Mouse (Mus musculus): ENCODE measurements around the gene Sart3. TPM values are rescaled to one million over a fixed set of nuclear protein-coding genes. Genes with fewer than 3 reads are reported as not detected.
"Not testable (repeated sequence)": the region's sequence is repeated elsewhere in the genome, so short reads cannot be mapped to it uniquely, and the experiment has no call there.

The Sart3 gene
- total RNA-seq (2021): 10 to 100 TPM; 41.0 to 47.6 TPM

DNA sequence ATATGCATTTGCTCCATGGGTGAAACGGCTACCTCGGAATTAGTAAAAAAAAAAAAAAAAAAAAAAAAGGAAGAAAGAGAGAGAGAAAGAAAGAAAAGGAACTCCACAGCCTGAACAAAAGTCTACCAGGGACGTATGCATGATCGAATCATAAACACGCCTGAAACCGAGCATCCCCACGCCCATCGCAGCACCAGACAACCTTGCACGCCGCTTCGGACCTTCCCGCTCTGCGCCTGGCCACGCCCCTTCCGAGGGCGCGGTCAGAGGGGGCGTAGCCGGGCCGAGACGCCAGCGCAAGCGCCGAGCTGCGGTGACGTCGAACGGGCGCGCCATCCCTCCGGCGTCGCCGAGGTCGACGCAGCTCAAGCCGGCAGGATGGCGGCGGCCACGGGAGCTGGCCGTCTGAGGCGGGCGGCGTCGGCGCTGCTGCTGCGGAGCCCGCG lies at the start of gene Sart3, which contains the start of gene Iscu:
Gene Sart3, minus strand, starts transcription at position 61 of the 446 bp plus-strand sequence.
Gene Iscu, plus strand, starts transcription at position 299 of the 446 bp plus-strand sequence.
- DNase-seq (ENCODE audit: extremely low spot score in 1 of 2, low spot score in 1 of 2): peak; percentile 86 to 91

DNA sequence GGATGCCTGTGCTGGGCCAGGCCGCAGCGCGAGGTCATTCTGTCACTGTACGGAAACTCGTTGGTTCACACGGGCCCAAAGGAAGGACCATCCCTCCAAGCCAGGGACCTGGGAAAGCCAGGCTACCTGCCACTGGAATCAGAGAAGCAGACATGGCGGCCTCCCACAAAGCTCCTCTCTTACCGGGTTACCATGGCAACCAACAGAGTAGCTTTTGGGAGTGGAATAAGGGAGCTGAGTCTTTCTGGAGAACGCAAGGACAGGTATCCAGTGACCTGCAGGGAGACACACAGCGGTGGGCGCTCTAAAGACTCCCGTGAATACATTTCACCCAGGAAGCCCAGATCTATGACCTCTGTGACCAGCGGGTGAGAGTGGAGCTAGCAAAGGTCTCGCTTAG lies 46.3 kb upstream of the Sart3 start:
- DNase-seq (ENCODE audit: extremely low spot score in 1 of 2, low spot score in 1 of 2): no peak

DNA sequence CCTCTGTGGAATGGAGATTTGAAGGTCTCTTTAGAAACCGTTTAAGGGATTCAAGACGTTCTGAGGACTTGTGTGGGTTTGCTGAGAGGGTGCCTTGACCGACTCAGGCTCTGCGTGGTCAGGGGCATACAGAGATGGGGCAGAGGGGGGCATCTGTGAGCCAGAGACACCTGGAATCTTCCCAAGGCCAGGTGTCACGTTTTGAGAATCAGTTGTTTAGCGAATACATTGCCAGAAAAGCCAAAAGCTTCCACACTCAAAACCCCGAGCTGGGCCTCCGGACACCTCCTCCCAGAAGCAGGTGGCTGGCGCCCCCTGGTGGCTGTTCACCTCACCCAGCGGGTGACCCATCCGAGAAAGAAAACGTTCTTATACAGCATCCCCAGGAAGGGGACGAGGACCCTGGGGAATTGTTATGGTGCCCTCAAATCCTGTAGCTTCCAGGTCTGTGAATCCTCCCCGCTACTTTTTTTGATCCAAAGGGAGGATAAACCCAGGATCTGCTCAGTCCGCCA lies 43.4 kb upstream of the Sart3 start:
- DNase-seq (ENCODE audit: extremely low spot score in 1 of 2, low spot score in 1 of 2): peak; percentile 59 to 85

DNA sequence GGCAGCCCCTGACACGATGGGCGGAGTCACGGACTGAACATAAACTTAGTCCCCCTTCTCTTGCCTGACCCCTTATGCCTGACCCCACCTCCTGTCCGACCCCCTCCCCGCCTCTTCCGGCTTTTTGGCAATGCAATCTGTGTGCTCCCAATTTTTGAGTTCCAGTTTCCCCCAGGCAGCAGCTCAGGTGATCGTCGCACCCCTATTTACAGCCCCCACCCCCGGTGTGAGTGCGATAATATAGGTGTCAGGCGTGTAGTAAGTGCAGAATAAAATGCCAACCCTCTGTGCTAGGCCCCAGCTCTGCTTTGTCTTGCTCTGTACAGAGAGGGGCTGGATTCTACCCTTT lies 42.7 kb upstream of the Sart3 start:
- DNase-seq (ENCODE audit: extremely low spot score in 1 of 2, low spot score in 1 of 2): no peak

DNA sequence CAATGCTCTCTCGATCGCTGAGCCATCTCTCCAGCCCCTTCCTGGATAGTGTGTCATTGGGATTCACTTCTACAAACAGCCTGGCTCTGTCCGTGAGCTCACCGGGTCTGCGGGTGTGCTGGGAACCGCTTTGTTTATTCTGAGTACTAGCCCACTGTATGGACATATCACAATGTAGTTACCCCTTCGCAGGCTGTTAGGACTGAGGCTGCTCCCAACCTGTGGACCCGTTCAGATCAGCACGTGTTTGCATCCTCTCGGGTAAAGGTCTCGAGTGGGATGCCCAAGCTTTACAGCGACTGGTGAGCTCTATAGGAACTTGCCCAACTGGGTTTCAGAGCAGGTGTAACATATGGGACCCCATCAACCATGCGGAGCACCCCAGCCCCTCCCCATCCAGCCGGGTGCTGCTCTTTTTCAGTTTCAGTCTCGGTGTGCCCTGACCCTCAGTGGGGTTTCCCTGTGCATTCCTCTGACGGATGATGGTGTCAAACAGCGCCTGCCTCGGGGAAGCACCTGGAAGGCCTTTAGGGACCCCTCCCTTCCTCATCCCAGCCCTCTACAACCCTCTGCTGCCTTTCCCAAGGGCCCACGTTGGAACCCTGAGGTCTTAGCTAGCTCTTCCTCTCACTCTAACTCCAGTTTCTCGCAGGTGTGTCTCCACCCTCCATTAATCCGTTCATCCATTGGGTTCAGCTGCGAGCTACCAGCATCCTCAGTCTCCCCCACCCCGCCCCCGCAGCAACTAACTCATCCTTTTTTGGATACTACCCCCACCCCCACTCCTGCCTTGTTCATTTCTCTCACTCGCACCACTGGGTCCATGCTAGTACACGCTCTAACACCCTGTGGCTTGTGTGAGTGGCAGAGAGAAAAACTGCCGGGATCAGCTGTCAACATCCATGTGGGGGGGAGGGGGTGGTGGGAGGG lies 42.1 kb upstream of the Sart3 start:
- no peak for DNase-seq (ENCODE audit: extremely low spot score in 1 of 2, low spot score in 1 of 2)

DNA sequence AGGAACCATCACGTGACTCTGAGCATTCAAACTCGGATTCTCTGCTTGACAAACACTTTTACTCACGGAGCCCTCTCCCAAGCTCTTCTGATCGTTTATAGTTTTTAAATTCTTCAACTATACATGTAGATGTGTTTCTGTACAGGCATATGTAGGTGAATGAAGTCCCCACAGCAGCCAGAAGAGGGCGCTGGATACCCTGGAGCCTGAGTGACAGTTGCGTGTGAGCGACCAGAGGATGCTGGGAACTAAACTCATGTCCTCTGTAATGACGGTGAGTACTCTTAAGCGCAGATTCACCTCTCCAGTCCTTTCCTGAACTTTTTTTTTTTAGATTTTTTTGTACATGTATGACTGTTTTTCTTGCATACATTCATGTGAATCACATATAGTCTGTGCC lies 41.3 kb upstream of the Sart3 start:
- no peak for DNase-seq (ENCODE audit: extremely low spot score in 1 of 2, low spot score in 1 of 2)

DNA sequence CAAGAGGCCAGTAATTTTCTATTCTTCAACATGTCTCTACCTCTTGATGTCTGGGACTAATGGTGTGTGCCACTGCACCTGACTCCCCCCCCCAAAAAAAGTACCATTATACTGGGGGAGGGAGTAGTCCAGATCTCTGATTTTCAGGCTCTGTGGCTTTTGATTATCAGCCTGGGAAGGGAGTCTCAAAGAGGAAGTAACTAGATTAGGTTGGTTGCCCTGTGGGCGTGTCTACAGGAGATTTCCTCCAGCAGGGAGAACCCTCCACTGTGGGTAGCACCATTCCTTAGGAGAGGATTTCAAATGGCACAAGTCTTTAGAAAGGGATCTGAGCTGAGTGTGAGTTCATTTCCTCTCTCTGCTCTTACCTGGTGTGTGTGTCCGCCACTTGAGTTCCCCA lies 40.3 kb upstream of the Sart3 start:
- DNase-seq (ENCODE audit: extremely low spot score in 1 of 2, low spot score in 1 of 2): no peak

DNA sequence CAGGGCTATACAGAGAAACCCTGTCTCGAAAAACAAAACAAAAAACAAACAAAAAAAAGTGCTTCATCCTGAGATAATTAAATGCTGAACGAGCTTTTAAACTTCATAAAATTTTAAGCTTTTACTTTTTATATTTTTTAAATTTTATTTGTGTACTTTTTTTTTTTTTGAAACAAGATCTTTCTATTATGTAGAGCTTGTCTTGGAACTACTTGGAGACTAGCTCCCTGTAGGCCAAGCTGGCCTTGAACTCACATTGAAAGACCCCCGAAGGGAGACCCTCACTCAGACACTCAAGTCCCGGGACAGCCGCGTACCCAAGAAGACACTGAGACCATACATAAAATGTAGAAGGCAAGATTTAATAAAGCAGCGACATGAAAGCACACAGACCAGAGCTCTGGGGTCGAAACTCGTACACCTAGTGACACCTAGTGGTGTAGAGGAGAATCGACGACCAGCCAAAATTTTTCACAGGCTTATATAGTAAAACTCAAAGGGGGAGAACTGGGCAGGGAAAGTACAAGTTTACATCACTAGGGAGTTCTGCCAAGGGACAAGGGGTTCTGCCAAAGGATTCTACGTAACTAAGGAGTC lies 39.6 kb upstream of the Sart3 start:
- not testable (repeated sequence) for DNase-seq (ENCODE audit: extremely low spot score in 1 of 2, low spot score in 1 of 2)

DNA sequence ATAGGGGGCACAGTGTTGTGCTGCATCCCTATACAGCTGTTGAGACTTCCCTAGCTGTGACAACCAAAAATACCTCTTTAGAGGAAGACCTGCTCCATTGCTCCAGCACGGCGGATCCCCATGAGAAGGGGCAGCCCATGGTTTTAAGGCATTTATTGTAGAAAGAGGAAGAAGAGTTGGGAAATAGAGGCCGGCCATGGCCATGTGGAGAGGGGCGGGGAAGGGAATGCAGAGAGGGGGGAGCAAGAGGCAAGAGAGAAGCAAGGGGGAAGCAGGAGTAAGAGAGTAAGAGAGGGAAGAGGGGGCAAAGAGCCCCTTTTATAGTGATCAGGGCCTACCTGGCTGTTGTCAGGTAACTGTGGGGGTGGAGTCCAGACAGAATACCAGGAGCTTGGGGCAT lies 37.8 kb upstream of the Sart3 start:
- no peak for DNase-seq (ENCODE audit: extremely low spot score in 1 of 2, low spot score in 1 of 2)

DNA sequence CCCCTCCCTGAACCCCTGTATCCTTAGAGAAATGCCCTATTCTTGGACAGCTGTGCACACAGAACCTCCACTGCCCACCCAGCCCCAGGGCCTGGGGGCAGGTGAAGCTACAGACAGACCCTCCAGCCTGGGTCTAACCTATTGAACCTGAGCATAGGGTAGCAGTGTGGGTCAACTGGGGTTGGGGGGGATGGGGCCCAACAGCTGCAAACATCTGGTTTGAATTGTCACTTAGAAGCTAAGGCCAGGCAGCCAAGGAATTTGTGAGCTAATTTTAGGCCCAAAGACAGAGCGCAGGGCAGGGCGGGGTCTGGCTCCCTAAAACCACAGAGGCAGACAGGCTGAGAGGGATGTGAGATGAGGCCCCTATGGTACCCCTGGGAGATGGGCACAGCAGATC lies 35.9 kb upstream of the Sart3 start:
- no peak for DNase-seq (ENCODE audit: extremely low spot score in 1 of 2, low spot score in 1 of 2)

DNA sequence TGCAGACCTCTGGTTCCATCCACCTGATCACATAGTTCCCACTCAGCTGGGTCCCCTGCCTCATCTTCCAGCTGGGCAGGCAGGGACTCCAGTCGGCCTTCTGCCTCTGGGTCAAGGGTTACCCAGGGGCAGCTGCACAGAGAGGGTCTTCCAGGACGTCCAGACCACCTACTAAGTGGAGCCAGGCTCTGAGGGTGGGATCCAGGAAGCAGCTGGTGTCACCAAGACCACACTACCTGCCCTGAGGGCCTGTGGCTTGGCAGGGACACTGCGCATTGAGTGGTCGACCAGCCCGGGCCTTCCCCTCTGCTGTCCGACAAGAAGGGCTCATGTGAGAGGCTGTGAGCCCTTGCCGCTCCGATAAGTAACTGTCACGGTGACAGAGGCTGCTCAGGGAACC lies 35.4 kb upstream of the Sart3 start:
- no peak for DNase-seq (ENCODE audit: extremely low spot score in 1 of 2, low spot score in 1 of 2)

DNA sequence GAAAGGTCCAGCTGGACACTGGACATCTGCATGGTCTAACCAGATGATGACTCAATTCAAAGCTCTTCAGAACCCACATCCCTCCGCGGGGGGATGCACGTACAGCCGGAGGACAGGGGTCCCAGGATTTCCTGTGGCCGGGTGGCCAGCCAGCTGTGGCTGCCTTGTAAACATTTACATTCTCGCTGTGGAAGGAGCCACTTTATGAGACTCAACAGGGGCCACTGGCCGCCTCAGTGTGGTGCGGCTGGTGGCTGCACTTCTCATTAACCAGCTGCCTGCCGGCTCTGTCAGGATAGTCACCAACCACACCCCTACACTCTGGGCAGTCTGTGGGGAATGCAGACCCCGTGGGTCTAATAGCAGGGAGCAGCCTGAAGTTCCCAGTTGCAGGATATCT lies 34.1 kb upstream of the Sart3 start:
- no peak for DNase-seq (ENCODE audit: extremely low spot score in 1 of 2, low spot score in 1 of 2)

DNA sequence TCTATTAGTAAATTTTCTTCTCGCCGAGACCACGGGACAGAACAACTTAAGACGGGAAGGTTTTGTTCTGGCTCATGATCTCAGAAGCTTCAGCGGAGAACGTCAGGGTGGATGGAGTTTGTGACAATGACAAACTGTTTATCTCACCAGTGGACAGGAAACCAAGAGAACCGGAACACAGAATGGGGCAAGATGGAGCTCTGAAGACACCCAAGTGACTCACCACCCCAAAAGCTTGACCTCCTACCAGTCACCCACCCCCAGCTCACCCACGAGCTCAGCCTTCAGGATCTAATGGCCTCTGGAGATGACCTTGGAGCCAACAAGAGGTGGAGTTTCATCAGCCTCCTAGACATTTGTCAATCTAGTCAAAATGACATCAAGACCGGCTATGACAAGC lies 33.0 kb upstream of the Sart3 start:
- DNase-seq (ENCODE audit: extremely low spot score in 1 of 2, low spot score in 1 of 2): no peak

DNA sequence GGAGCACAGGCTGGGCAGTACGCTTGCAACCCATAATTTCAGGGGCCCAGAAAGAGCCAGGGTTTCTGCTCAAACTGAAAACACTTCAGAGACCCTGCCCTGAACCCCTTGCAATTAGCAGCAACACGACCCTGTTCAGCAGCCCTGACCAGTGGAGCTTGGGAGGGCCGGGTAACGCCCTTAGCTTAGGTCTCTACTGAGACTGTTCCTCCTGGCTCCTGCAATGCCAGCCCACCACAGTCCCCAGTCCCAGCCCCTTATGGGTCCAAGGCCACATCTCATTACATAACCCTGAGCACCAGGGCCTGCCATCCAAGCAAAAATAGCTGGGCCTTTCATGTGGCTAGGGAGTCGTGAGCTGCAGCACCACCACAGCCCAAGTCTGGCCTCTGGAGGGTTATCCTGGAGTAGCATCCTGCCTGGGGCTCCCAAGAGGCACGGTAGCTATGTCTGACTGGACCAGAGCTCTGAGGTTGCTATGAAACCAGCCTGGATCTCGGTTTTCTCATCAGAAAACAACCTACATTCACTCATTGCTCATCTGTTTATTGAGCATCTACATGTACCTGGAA lies 32.2 kb upstream of the Sart3 start:
- DNase-seq (ENCODE audit: extremely low spot score in 1 of 2, low spot score in 1 of 2): no peak

DNA sequence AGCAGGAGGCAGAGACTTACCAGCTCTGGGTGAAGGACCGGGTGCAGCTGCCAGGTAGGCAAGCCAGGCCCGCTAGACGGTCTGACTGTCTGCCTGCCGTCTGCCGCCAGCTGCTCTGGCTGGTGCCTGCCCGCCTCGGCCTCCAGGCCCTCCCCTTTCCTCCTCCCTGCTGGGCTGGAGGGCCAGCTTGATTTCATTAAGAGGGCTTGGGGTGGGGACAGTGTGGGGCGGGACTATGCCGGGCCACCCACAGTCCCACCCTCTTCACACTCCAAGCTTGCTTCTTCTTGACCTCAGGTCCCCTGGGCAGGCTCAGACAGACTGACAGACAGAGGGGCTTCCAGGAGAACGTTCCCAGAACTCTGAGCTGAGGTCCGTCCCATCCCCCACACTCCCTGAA lies 28.0 kb upstream of the Sart3 start, which contains the start of gene Tmem119:
Gene Tmem119, minus strand, starts transcription at position 237 of the 400 bp plus-strand sequence.
- no peak for DNase-seq (ENCODE audit: extremely low spot score in 1 of 2, low spot score in 1 of 2)

DNA sequence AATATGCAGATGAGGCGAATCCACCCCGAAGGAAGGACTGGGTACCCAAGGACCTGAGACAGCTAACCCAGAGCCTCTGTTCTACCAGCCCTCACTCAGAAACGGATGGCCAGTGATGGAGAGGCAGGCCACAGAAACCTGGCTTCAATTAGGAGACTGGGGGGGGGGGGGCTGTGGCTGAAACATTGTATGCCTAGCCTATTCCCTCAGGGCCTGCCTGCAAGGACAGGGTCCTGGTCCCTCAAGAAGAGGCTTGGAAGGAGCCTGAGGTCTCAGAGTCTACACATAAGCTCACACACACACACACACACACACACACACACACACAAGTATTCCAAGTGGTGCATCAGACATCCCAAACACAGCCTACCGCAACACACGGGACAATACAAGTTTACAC lies 27.4 kb upstream of the Sart3 start:
- DNase-seq (ENCODE audit: extremely low spot score in 1 of 2, low spot score in 1 of 2): no peak

DNA sequence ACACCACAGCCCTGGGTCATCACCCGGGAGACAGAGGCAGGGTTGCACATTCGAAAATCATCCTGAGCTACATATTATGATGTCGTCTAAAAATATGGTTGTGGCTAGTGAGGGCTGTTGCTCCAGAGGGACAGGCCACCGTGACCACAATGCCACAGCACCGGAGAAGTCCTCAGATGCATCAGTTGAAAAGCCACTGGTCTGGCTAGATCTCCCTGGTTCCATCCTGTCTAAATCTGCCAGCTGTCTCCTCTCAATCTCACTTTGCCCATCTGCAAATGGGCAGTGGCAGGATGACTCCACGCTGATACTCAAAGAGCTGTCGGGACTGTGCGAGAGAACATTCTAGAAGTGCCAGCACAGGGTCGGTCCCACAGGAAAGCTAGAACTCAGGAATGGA lies 26.2 kb upstream of the Sart3 start:
- no peak for DNase-seq (ENCODE audit: extremely low spot score in 1 of 2, low spot score in 1 of 2)

DNA sequence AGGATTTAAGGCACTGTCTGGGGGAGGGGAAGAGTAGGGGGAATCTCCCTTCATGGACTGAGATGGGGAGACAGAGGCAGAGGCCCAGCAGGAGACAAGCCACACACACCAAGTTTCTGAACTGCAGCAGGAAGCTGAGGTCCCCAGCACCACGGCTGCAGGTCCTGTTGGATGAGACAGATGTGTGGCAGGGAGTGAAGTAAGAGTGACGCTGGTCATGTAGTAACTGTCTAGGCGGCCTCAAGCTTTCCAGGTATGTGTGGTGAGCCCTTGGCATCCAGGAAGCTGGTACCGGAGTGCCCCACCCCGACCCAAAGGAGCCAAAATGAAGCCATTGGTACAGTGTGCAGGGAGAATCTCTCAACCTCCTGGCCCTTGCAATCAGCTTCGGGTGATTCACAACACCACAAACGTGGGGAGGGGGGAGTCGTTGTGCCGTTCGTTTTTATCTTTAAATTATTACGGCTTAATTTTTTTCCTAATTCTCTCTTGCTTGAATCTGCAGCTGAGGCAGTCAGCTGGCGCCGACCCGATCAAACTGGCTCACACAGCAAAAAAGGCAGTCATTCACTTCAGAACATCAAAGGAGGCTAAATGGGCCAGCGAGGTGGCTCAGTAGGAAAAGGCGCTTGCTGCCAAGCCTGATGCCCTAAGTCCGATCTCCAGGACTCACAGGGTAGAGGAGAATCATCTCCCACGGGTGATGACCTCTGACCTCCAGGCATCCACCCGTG lies 25.0 kb upstream of the Sart3 start:
- DNase-seq (ENCODE audit: extremely low spot score in 1 of 2, low spot score in 1 of 2): no peak

DNA sequence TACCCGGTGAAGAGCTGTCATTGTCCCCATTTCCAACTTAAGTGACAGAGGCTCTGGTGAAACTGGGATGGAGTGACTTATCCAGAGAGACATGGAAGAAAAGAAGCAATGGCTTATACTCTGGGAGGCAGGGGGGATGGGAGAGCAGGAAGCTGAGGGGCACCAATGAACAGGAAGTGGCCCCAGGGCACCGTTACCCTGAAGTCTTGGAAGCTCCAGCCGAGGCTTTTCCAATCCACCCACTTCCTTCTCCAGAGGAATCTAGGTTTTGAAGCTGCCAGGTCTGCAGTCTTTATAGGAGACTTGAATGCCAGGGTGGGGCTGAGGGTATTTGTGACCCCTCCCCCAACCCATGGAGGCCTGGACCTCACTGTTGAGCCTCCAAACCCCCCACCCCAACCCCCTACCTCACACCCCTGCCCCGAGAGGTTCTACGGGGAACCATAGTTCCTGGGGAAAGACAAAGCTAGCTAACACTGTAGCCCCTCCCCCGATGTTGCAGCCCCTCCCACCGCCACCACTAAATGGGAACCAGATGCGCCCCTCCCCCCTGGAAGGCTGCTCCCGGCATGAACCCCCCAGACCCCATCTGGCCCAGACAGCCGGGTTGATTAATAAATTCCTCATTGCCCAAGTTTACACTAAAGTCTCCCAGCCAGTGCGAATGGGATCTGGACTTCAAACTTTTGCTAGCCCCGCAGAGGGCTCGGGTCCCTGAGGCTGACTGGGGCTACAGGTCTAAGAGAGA lies 24.3 kb upstream of the Sart3 start:
- DNase-seq (ENCODE audit: extremely low spot score in 1 of 2, low spot score in 1 of 2): no peak

Measured in layer of hippocampus, postnatal 25 days (tissue).